Mouse (Mus musculus) layer of hippocampus, postnatal 10 days (tissue): Measurements from ENCODE around the gene 1700113H08Rik. TPM values are rescaled to one million over a fixed set of nuclear protein-coding genes. Genes with fewer than 3 reads are reported as not detected.

Experiments
- DNase-seq, 2 experiments: peaks; one replicate each; pipeline ENCODE4 v3.0.0; 2021; ENCODE audit warnings: low spot score in 2 of 2
- total RNA-seq, 2 experiments: library from RNA; stranded (reverse); gene quantifications; 2 replicates each; pipeline ENCODE4 v1.2.3; 2021

1700113H08Rik gene
- total RNA-seq, 2 experiments from 2014 or later, result not detected

DNA sequence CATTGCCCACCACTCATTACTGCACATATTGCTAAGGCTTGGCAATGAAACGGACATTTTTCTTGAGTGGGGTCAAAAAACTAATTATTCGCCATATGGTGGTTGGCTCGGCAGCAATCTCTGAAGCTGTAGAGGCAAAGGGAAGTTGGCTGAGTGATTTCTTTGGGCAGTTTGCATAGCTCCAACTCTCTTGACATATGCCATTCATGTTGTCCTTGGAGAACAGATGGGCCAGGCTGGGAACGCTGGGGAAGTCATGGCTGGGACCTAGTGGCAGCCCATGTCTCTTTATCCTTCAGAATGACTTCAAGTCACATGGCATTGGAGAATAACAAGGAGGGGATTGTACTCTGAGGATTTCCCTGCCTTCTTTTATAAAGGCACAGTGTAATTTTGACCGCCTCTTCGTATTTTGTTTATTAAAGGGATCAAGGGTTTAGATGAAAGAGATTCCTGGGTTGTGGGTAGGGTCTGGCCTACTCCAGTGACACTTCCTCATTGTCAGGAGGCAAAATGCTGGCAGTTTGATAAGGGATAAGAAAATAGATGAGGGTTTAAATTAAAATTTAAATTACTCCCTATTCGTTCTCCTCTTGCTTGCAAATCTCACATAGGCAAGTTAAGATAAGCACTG is 138.4 kb downstream of the 1700113H08Rik start:
- no peak for DNase-seq

DNA sequence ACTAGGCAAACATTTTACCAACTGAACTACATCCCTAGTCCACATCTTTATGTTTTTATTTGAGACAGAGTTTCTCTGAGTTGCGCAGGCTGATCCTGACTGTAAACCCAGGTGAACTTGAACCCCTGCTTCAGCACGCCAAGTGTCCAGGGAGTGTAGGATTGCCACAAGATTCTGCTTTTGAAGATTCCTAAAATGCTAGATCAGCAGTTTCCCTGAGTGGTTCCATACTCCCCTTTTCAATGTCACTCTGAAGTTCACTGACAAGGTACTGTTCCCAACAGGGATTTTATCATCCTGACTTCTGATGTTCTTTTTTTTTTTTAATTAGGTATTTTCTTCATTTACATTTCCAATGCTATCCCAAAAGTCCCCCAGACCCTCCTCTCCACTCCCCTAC is 140.9 kb downstream of the 1700113H08Rik start:
- DNase-seq, result no peak

DNA sequence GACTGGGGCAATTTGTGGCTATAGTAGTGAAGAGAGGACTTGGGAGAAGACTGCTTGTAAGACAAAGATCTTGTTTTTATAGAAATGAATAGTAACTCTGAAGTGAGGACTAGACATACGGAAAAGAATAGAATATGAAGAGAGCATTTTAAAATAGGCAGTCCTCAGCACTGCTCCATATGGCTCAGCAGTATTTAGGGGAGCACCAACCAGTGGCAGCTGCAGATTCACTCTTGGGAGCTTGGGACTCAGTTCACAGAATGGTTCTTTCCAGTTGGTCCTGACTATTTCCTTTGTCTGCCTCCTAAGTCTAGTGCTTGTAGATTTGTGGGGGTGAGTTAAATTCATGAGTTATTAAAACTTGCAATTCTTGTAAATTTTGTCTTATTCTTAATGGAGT is 151.6 kb downstream of the 1700113H08Rik start:
- no peak for DNase-seq

DNA sequence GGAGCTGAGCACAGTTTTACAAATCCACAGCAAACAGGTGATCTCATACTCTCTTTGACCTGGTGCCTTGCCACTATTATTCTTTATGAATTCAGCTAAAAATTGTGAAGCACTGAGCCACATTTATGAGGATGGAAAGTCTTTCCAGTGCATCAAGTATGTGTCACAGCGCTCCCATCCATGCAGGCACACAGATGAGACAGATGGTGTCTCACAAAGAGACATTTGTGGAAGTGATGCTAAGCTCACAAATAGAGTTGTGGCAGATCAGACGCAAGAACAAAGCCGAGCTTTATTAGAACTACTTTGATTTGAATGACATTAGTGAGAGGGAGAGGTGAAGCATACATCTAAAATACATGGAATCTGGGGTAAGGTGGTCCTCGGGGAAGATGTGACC is 153.2 kb downstream of the 1700113H08Rik start:
- peak in 1 of 2 experiments; percentile 15 for DNase-seq

DNA sequence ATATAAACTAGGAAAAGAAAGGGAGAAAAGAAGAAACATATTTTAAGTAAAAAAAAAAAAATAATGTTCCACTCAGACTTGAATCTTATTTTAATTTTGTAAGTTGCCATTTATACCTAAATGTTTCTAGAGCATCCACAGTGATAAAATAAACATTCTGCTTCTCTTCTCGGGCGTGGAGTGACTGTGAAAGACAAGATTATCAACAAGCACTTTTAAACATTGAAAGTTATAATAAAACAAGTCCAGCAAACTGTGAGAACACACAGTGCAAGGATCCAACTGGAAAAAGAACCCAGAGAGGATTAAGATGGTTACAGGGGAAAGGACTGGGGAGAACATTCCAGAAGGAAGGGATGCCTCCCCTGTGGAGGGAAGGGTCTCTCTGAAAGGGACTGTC is 155.0 kb downstream of the 1700113H08Rik start:
- DNase-seq, result no peak

DNA sequence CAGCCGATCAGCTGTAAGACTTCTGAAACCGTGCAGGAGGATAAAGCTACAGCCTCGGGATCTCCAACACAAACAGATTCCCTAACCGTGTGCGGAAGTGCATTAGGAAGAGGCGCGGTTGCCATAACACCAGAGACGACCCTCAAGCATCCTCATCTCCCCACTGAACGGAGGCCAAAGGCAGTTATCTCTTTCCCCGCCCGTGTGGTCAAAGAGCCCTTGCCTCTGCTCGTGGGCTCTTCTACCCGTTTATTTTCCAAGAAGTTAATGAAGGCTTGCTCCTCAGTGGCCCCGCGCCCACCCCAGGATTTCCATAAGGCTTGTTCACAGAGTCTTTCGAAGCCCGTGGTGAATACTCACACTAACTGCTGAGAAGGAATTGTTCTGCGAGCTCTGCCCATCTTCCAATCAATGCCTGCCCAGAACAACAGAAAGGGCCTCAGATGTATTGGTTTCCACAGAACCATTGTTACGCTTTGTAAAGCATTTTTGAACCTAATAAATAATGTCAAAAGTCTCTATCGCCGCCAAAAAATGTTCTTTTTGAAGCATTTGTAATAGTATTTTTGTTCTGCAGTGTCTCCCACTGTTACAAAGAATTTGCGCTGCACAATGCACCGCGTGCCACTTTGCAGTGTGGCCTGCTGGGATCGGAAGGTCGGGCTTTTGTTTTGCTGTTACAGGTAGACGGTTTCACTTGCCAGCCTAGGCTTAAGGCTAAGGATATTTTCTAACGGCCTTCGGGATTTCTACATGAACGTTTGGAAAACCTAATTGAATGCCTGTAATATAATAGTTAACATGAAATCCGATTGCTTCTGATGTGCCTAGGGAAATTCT is 172.4 kb downstream of the 1700113H08Rik start:
- DNase-seq, result peak in 1 of 2 experiments; percentile 11

DNA sequence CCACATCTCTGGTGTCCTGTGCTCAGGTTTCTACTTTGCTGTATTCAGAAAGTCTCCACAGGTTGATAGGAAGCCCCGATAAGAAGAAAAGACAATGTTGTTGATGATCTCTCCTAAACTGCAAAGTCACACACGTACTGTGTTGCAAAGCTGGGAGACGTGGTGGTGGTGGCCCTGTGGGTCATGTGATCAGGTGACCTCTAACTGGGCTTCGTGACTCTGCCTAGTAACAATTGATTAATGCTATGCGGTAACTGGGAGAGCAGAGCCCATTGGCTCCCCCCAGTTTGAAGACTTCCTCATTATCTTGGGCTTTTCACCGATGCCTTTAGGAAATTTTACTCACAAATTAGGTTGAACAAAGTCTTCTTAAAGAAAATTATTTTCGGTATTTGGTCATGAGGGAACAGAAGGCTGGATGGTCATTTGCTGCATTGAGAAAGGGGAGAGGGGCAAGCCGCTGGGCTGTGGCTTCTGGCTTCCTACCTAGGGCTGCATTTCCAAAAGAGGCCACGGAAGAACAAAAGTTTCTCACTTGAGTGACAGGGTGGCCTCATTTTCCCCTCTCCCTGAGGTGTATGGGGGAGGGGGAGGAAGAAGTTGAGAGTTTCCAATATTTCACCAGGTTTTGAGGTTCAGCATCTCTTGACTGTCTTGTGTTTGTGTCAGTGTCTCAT is 181.6 kb downstream of the 1700113H08Rik start:
- DNase-seq, result no peak

DNA sequence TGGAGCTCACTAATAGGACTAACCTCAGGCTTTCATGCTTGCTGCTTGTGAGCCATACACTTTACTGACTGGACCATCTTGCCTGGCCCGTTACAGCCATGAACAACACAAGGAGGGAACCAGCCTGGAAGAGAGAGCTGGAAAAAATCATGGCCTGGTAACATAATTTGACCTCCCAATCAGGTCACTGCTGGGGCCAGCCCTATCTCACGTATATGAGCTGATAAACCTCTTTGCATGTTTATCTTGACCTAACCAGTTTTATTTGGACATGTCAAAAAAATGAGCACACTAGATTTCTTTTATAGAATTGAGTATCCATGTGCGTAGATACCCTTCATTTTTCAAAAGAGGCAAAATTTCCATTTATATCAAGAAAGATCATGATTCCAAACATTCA is 213.9 kb downstream of the 1700113H08Rik start:
- DNase-seq, result no peak

DNA sequence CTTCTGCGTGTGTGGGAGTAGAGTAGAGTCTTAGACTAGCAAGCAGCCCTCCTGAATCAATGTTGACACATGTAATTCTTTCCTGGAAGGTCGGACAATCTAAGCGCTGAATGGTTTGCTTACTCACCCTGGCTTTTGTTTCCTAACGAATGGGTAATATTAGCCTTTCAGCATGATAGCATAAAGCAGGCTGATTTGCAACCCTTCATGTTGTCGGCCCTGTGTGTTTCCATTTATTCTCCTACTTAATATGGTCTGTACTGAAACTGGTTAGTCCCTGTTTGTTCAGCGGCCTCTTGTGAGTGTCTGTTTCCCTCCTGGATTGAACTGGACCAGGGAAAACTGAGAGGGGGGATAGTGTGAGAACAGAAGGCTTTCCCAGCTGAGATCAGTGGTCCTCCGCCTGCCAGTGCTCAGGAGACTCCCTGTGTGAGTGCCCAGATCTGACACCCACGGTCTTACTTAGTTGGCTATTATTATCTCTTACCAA is 214.3 kb downstream of the 1700113H08Rik start:
- no peak for DNase-seq

DNA sequence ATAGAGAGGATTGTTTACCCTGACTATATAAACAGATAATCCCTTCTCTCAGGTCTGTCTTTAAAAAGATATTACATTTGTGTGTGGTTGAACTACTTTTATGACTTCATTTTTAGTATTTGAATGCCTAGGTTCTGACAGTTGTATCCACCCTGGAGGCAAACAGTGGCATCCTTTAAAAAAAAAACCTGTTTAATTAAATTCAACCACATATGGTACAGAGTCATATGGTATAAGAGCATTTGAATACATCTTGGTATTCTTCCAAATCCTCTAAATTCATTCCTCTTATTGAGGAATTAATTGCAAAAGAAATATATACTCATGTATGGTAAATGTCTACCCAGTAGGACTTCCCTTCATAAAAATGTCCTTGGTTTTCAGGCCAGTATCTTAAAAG is 217.2 kb downstream of the 1700113H08Rik start:
- no peak for DNase-seq

Other genes with a start within 250 kb of the 1700113H08Rik start
- gene Stab2, start 50.0 kb upstream of the 1700113H08Rik start, total RNA-seq, result under 1 TPM; 0.47 to 0.55 TPM